Comparison of ENCODE assay signal across 9 mouse cellular contexts in genomic region chr12:102166691-102167261, GRCm38 (mm10). TPM values are rescaled to one million over a fixed set of nuclear protein-coding genes. Genes with fewer than 3 reads are reported as not detected.
DNase-seq lines count a peak whose midpoint lies in the region; ATAC-seq and TF ChIP-seq lines count a peak whose summit lies in the region.
"Had no signal": no experiment of that assay in that cellular context is flagged by ENCODE, and none has a peak within 500 bp of the region (broad histone marks: within the 10 kb centered on the region; RNA-seq: fewer than 3 reads in every experiment).

No protein-coding gene starts in this region.

- H3K4me1 ChIP-seq in forebrain, embryonic 11.5 days (replicated peaks; ENCODE audit: control insufficient read depth, insufficient read depth, low read length): no peaks in the 10 kb centered on the region
- H3K4me1 ChIP-seq in forebrain, embryonic 10.5 days: peaks cover 15% of the 10 kb centered on the region
- no peaks in the 10 kb centered on the region for H3K4me1 ChIP-seq in neural tube, embryonic 12.5 days
- H3K4me1 ChIP-seq in thymus, adult 2 months (replicated peaks; ENCODE audit: control insufficient read depth, insufficient read depth, low read length): no peaks in the 10 kb centered on the region

- no peak for DNase-seq in forebrain, embryonic 11.5 days (ENCODE audit: low spot score)
- no peak for DNase-seq in forebrain, embryonic 10.5 days (ENCODE audit: extremely low spot score, low spot score)
- no peak for DNase-seq in neural tube, embryonic 10.5 days (ENCODE audit: extremely low spot score, low spot score)
- peak; percentile 13 for DNase-seq in mesoderm, embryonic 11.5 days (ENCODE audit: low read depth, low spot score)
- DNase-seq in cerebellum, adult 18-20 months: no peak
- DNase-seq in thymus, adult 2 months: no peak
- no peak for DNase-seq in layer of hippocampus, postnatal 14 days (ENCODE audit: low spot score in 2 of 2)
- DNase-seq: layer of hippocampus, adult 9-11 months had no signal

- H3K4me2 ChIP-seq in forebrain, embryonic 11.5 days (ENCODE audit: low read depth, low read length, severe bottlenecking): no peak overlapping the region
- H3K4me2 ChIP-seq in neural tube, embryonic 12.5 days (replicated peaks): no peak overlapping the region

- no peak for TF ChIP-seq POLR2A in thymus, adult 2 months (IDR thresholded peaks at IDR 0.05; ENCODE audit: control insufficient read depth, extremely low read depth, insufficient read depth, low read length, poor library complexity)

- peak; percentile 56 for ATAC-seq in forebrain, embryonic 11.5 days (replicated peaks; ENCODE audit: low FRiP score)
- ATAC-seq in neural tube, embryonic 12.5 days (ENCODE audit: low FRiP score, low read depth): peak; percentile 46; the same call in 1 of the 2 replicates

- H3K27me3 ChIP-seq in forebrain, embryonic 11.5 days (ENCODE audit: control insufficient read depth, insufficient read depth, low read length): no peaks in the 10 kb centered on the region
- no peaks in the 10 kb centered on the region for H3K27me3 ChIP-seq in forebrain, embryonic 10.5 days (ENCODE audit: poor library complexity, severe bottlenecking)
- no peaks in the 10 kb centered on the region for H3K27me3 ChIP-seq in neural tube, embryonic 12.5 days (replicated peaks)
- H3K27me3 ChIP-seq in thymus, adult 2 months (ENCODE audit: control insufficient read depth, insufficient read depth, low read length): no peaks in the 10 kb centered on the region

- WGBS in forebrain, embryonic 11.5 days: 56% methylated on average over 5 of the region's 5 CpGs
- WGBS in forebrain, embryonic 10.5 days: 62% methylated on average over 5 of the region's 5 CpGs
- WGBS in neural tube, embryonic 12.5 days: 71% methylated on average over 5 of the region's 5 CpGs
- WGBS in thymus, adult 2 months: 83% methylated on average over 5 of the region's 5 CpGs

- no peaks in the 10 kb centered on the region for H3K9me3 ChIP-seq in forebrain, embryonic 11.5 days (ENCODE audit: control insufficient read depth, low read length)
- H3K9me3 ChIP-seq in forebrain, embryonic 10.5 days: no peaks in the 10 kb centered on the region
- no peaks in the 10 kb centered on the region for H3K9me3 ChIP-seq in neural tube, embryonic 12.5 days

- no peak overlapping the region; the same call in 1 of the 2 replicates for H3K27ac ChIP-seq in forebrain, embryonic 11.5 days (ENCODE audit: low read depth, low read length)
- no peak overlapping the region for H3K27ac ChIP-seq in forebrain, embryonic 10.5 days
- no peak overlapping the region for H3K27ac ChIP-seq in neural tube, embryonic 12.5 days
- no peak overlapping the region for H3K27ac ChIP-seq in thymus, adult 2 months (ENCODE audit: control insufficient read depth, insufficient read depth, low read length)

- no peaks in the 10 kb centered on the region for H3K36me3 ChIP-seq in forebrain, embryonic 11.5 days (ENCODE audit: control insufficient read depth, insufficient read depth, low read length)
- no peaks in the 10 kb centered on the region for H3K36me3 ChIP-seq in forebrain, embryonic 10.5 days (replicated peaks)
- no peaks in the 10 kb centered on the region for H3K36me3 ChIP-seq in neural tube, embryonic 12.5 days
- H3K36me3 ChIP-seq in thymus, adult 2 months (ENCODE audit: control insufficient read depth, insufficient read depth, low read length): no peaks in the 10 kb centered on the region

- no peak overlapping the region for H3K4me3 ChIP-seq in forebrain, embryonic 11.5 days (ENCODE audit: low read depth, low read length)
- no peak overlapping the region for H3K4me3 ChIP-seq in forebrain, embryonic 10.5 days
- H3K4me3 ChIP-seq in neural tube, embryonic 12.5 days: no peak overlapping the region
- no peak overlapping the region for H3K4me3 ChIP-seq in thymus, adult 2 months (ENCODE audit: control insufficient read depth, insufficient read depth, low read length)

- TF ChIP-seq CTCF in thymus, adult 2 months (IDR thresholded peaks at IDR 0.05; ENCODE audit: borderline replicate concordance, control insufficient read depth, extremely low read depth, insufficient read depth, low read length, poor library complexity): no peak

- no peak overlapping the region for H3K9ac ChIP-seq in forebrain, embryonic 11.5 days (ENCODE audit: low read length)
- no peak overlapping the region for H3K9ac ChIP-seq in neural tube, embryonic 12.5 days

RNA-seq across cellular contexts. Expression of gene Slc24a4, which starts 38.2 kb away (rescaled TPM):
- 0.13 and 0.16 TPM in 2 replicates for polyA plus RNA-seq in forebrain, embryonic 11.5 days (2014; fragmentation: Nextera tagmentation; extraction: Ambion mirVana)
- polyA plus RNA-seq in forebrain, embryonic 10.5 days (2016; fragmentation: Nextera tagmentation; extraction: Ambion mirVana): 0.06 TPM in 1 of 2 replicates, not detected in the other
- polyA plus RNA-seq in neural tube, embryonic 12.5 days (2016; fragmentation: Nextera tagmentation; extraction: Ambion mirVana): 0.39 and 0.46 TPM in 2 replicates
- polyA plus RNA-seq in thymus, adult 2 months (2012; rRNA removed): 3.7 and 4.7 TPM in 2 replicates
- 10 to 100 TPM; 28.2 to 28.5 TPM for total RNA-seq in layer of hippocampus, postnatal 14 days (2021)
